Mouse (Mus musculus) testis, adult 2 months (tissue): ENCODE data around the gene Hoxc10. TPM values are rescaled to one million over a fixed set of nuclear protein-coding genes. Genes with fewer than 3 reads are reported as not detected.

Experiments
- H3K27ac ChIP-seq: fragments of 200-500 bp; 2 replicates; pipeline ENCODE4 v1.5.1; 2012; ENCODE audit warnings: low read depth, low read length; ENCODE audit not compliant: control insufficient read depth, insufficient read depth
- H3K27me3 ChIP-seq: fragments of 200-500 bp; 2 replicates; pipeline ENCODE4 v1.6.1; 2012; ENCODE audit warnings: mild to moderate bottlenecking, low read length, moderate library complexity; ENCODE audit not compliant: control insufficient read depth, insufficient read depth
- H3K36me3 ChIP-seq: fragments of 200-500 bp; 2 replicates; pipeline ENCODE4 v1.6.1; 2012; ENCODE audit warnings: mild to moderate bottlenecking, low read length; ENCODE audit not compliant: control insufficient read depth, insufficient read depth
- H3K4me1 ChIP-seq: fragments of 200-500 bp; 2 replicates; pipeline ENCODE4 v1.6.1; 2012; ENCODE audit warnings: low read length; ENCODE audit not compliant: control insufficient read depth, insufficient read depth
- H3K4me3 ChIP-seq: fragments of 200-500 bp; 2 replicates; pipeline ENCODE4 v1.5.1; 2012; ENCODE audit warnings: low read depth, mild to moderate bottlenecking, low read length, moderate library complexity, mixed read lengths; ENCODE audit not compliant: control insufficient read depth
- CTCF ChIP-seq: fragments of 200-500 bp; IDR thresholded peaks from 2 replicates; pipeline ENCODE4 v1.5.1; 2012; ENCODE audit warnings: low read depth, mild to moderate bottlenecking, inconsistent platforms, low read length, moderate library complexity; ENCODE audit not compliant: control insufficient read depth, insufficient read depth, insufficient replicate concordance
- POLR2A ChIP-seq: fragments of 200-500 bp; IDR thresholded peaks from 2 replicates; pipeline ENCODE4 v1.6.1; 2012; ENCODE audit warnings: low read depth, mild to moderate bottlenecking, inconsistent platforms, low read length, moderate library complexity; ENCODE audit not compliant: control insufficient read depth
- polyA plus RNA-seq: library from polyadenylated mRNA; depleted of rRNA; stranded (reverse); fragments of >200 nt; gene quantifications from 2 replicates; pipeline ENCODE4 v1.2.3, GENCODE M21; 2012

Gene Hoxc10
- polyA plus RNA-seq, 1 experiment: 0.31 TPM

GRCm38 (mm10) chr15:103002821-103003448 is 36.3 kb downstream of the Hoxc10 start:
- no peak for TF ChIP-seq CTCF
- no peak for TF ChIP-seq POLR2A
- Histone ChIP-seq H3K27me3 (peaks cover 6% of the 10 kb centered on the region), H3K4me3 (no peak overlapping the region), H3K36me3 (no peaks in the 10 kb centered on the region), H3K27ac (no peak overlapping the region), H3K4me1 (peaks cover 16% of the 10 kb centered on the region)

GRCm38 (mm10) chr15:103005308-103005707 is 38.7 kb downstream of the Hoxc10 start:
- Histone ChIP-seq H3K4me1 (peaks cover 13% of the 10 kb centered on the region), H3K27ac (peak overlapping the region; percentile 75), H3K36me3 (no peaks in the 10 kb centered on the region), H3K27me3 (peaks cover 2% of the 10 kb centered on the region; the same call in 1 of the 2 replicates), H3K4me3 (no peak overlapping the region)
- TF ChIP-seq POLR2A (no peak), CTCF (no peak)

GRCm38 (mm10) chr15:103005797-103006196 is 39.2 kb downstream of the Hoxc10 start:
- no peak for TF ChIP-seq CTCF
- no peak for TF ChIP-seq POLR2A
- Histone ChIP-seq H3K27me3 (peaks cover 4% of the 10 kb centered on the region; the same call in 1 of the 2 replicates), H3K4me3 (no peak overlapping the region), H3K4me1 (peaks cover 15% of the 10 kb centered on the region), H3K36me3 (no peaks in the 10 kb centered on the region), H3K27ac (peak overlapping the region; percentile 75)

- TF ChIP-seq CTCF: no peak
- TF ChIP-seq POLR2A: no peak
- no peak overlapping the region for H3K27ac ChIP-seq
- H3K4me3 ChIP-seq: no peak overlapping the region
- H3K27me3 ChIP-seq: peaks cover 7% of the 10 kb centered on the region
- H3K36me3 ChIP-seq: no peaks in the 10 kb centered on the region
- peaks cover 18% of the 10 kb centered on the region for H3K4me1 ChIP-seq
Measured at GRCm38 (mm10) chr15:103006326-103006725, 39.7 kb downstream of the Hoxc10 start.

GRCm38 (mm10) chr15:103009265-103010111 is 42.9 kb downstream of the Hoxc10 start:
- no peak for TF ChIP-seq POLR2A
- no peak for TF ChIP-seq CTCF
- no peaks in the 10 kb centered on the region for H3K36me3 ChIP-seq
- H3K4me1 ChIP-seq: peaks cover 27% of the 10 kb centered on the region
- no peak overlapping the region for H3K27ac ChIP-seq
- H3K4me3 ChIP-seq: peak overlapping the region; percentile 53
- peaks cover 13% of the 10 kb centered on the region for H3K27me3 ChIP-seq

- H3K4me1 ChIP-seq: peaks cover 30% of the 10 kb centered on the region
- peaks cover 13% of the 10 kb centered on the region for H3K27me3 ChIP-seq
Measured at GRCm38 (mm10) chr15:103010112-103010846, 43.7 kb downstream of the Hoxc10 start.

More at GRCm38 (mm10) chr15:103010112-103010846, 43.7 kb downstream of the Hoxc10 start:
- H3K27ac ChIP-seq: no peak overlapping the region
- no peaks in the 10 kb centered on the region for H3K36me3 ChIP-seq
- peak overlapping the region; percentile 20; the same call in 1 of the 2 replicates for H3K4me3 ChIP-seq
- TF ChIP-seq POLR2A: no peak
- TF ChIP-seq CTCF: no peak
